Mouse (Mus musculus) megakaryocyte, embryonic 14.5 days (primary cell): ENCODE results near the gene Parp4.

ENCODE experiments used
- FLI1 ChIP-seq: IDR thresholded peaks from 2 replicates; pipeline ENCODE4 v1.6.1; 2012; ENCODE audit warnings: low read length, inconsistent platforms, mixed read lengths
- GATA1 ChIP-seq: IDR thresholded peaks from 3 replicates; pipeline ENCODE4 v1.6.1; 2012; ENCODE audit warnings: mixed read lengths, low read length, inconsistent platforms, borderline replicate concordance

DNA sequence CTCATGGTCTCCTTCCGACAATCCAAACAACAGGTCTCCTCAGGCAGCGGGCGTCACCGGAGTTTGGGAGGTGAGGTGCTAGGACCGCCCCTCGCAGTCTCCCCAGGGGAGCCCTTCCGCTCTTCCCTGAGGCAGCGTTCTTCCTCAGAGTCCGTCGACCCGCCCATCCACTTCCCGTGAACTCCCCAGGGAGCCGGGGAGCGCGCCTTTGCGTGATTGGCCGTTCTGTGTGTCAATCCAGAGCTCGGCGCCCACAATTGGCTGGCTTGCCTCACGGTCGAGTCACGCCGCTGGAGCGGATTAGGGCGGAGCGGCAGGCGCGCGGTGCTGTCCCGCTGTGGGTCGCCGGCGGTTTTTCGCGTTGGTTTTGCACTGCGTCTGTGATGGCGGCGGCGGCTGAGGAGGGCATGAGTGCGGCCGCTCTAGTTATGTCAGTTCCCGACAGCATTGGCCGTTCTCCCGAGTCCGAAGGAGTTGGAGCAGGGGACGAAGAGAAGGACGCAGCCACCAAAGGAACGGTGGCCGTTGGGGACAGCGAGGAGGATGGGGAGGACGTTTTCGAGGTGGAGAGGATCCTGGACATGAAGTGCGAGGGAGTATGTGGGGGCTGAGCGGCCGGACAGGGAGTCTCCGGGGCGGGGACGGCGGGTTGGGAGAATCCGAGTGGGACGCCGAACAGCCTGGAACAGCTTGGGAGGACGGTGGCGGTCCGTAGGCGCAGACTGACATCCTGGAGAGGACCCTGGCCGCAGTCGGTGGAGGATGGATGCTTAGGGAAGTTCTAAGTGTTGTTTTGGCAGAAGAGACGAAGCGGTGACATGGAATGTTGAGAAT, 92.8 kb downstream of the Parp4 start, which contains the start of gene Mphosph8:
- no peak for TF ChIP-seq GATA1
- no peak for TF ChIP-seq FLI1
